Mouse (Mus musculus): ENCODE data around the gene Psmc3.

GRCm38 (mm10) chr2:91069306-91070000 is 15.6 kb downstream of the Psmc3 start:
- TF ChIP-seq CTCF (conservative IDR thresholded peaks at IDR 0.05 in 1 of 2, IDR thresholded peaks at IDR 0.05 in 1 of 2; ENCODE audit: low read depth in 2 of 2, low read length in 2 of 2) (no peak), NRF1 (IDR thresholded peaks at IDR 0.05; ENCODE audit: low read depth, low read length) (no peak), MAFK (IDR thresholded peaks at IDR 0.05; ENCODE audit: insufficient replicate concordance, low read length) (no peak), POLR2A (IDR thresholded peaks at IDR 0.05; ENCODE audit: low read depth, low read length) (no peak; the same call in 1 of the 2 replicates), USF1 (IDR thresholded peaks at IDR 0.05; ENCODE audit: low read depth, low read length) (no peak), POLR2AphosphoS2 (IDR thresholded peaks at IDR 0.05; ENCODE audit: low read depth, low read length) (no peak), TCF12 (IDR thresholded peaks at IDR 0.05; ENCODE audit: low read depth, low read length) (no peak)

All from CH12.LX (cell line).